Mouse (Mus musculus) limb, embryonic 10.5 days (tissue): ENCODE data around the gene Zxdc. TPM values are rescaled to one million over a fixed set of nuclear protein-coding genes. Genes with fewer than 3 reads are reported as not detected.

Experiments used
- DNase-seq: peaks from one replicate; pipeline ENCODE4 v3.0.0-alpha.2; 2017; ENCODE audit warnings: low spot score
- H3K27ac ChIP-seq: fragments of 300-500 bp; sonication (generic); 2 replicates; pipeline ENCODE4 v1.5.1; 2016; ENCODE audit warnings: mild to moderate bottlenecking
- H3K27me3 ChIP-seq: fragments of 300-500 bp; sonication (generic); 2 replicates; pipeline ENCODE4 v1.6.1; 2016; ENCODE audit warnings: low read depth, mild to moderate bottlenecking; ENCODE audit not compliant: poor library complexity, severe bottlenecking
- H3K36me3 ChIP-seq: fragments of 300-500 bp; sonication (generic); 2 replicates; pipeline ENCODE4 v1.6.1; 2016; ENCODE audit warnings: mild to moderate bottlenecking, moderate library complexity
- H3K4me1 ChIP-seq: fragments of 300-500 bp; sonication (generic); 2 replicates; pipeline ENCODE4 v1.6.1; 2016
- H3K4me3 ChIP-seq: fragments of 300-500 bp; sonication (generic); 2 replicates; pipeline ENCODE4 v1.5.1; 2016; ENCODE audit warnings: mild to moderate bottlenecking, moderate library complexity
- H3K9me3 ChIP-seq: fragments of 300-500 bp; sonication (generic); replicated peaks from 2 replicates; pipeline ENCODE4 v1.6.1; 2016; ENCODE audit warnings: mild to moderate bottlenecking
- WGBS: fragments of 180-500 bp; shearing (Covaris S2); methylation state at CpG from one replicate; pipeline ENCODE4 v1.1.7; 2016; 5-methylcytosine and 5-hydroxymethylcytosine counted together
- polyA plus RNA-seq: library from polyadenylated mRNA; unstranded; fragments of >200 nt; fragmentation: Nextera tagmentation; extraction: Ambion mirVana; gene quantifications from 2 replicates; pipeline ENCODE4 v1.2.1, GENCODE M21; 2016

Zxdc gene
- polyA plus RNA-seq, 1 experiment from 2014 or later, result 6.4 TPM

DNA sequence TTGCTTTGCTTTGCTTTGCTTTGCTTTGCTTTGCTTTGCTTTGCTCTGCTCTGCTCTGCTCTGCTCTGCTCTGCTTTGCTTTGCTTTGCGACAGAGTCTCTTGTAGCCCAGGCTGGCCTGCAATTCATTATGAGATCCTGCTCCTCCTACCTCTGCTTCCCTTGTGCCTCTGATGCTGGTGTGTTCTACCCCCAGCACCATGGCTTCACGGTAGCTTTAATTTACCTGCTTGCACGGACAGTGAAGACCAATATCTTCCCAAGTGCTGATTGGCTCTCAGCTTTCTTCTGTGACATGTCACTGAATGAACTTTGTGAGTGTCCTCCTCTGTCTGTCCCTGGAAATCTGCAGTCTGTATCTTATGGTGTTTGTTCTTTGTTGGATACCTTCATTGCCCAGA lies 67.7 kb downstream of the Zxdc start:
- WGBS, result 87% methylated on average over 3 of the region's 3 CpGs
- Histone ChIP-seq H3K9me3 (no peaks in the 10 kb centered on the region), H3K27ac (no peak overlapping the region), H3K36me3 (no peaks in the 10 kb centered on the region), H3K4me3 (no peak overlapping the region), H3K4me1 (no peaks in the 10 kb centered on the region), H3K27me3 (no peaks in the 10 kb centered on the region)
- DNase-seq, result no peak

DNA sequence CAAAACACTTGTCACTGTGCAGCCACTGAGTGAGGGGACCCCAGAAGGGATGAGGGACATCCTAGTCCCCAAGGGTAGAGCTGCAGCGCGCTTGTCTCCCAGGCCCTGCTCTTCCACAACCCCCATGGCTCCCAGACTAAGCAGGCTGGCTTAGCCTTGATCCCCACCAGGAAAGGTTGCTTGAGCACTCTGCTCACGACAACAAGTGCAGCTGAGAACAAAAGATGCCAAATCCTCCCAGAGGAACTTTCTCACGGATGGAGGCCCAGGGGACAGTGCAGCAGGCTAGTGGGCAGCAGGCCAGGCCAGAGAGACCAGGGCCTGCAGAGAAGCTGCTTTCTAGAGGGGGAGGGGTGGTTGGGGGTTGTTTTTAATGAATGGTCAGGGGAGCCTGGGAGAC lies 77.6 kb downstream of the Zxdc start:
- H3K36me3 ChIP-seq, result no peaks in the 10 kb centered on the region
- WGBS, result 62% methylated on average over 4 of the region's 4 CpGs
- no peak overlapping the region for H3K27ac ChIP-seq
- no peaks in the 10 kb centered on the region for H3K9me3 ChIP-seq
- H3K27me3 ChIP-seq, result no peaks in the 10 kb centered on the region
- H3K4me3 ChIP-seq, result no peak overlapping the region
- H3K4me1 ChIP-seq, result no peaks in the 10 kb centered on the region
- DNase-seq, result no peak

- H3K4me1 ChIP-seq, result 0 out of 2 replicates have a peak, but pooled peaks cover 4% of the 10 kb centered on the region
- no peaks in the 10 kb centered on the region for H3K9me3 ChIP-seq
- no peaks in the 10 kb centered on the region for H3K36me3 ChIP-seq
- no peak overlapping the region for H3K4me3 ChIP-seq
- H3K27me3 ChIP-seq, result no peaks in the 10 kb centered on the region
- H3K27ac ChIP-seq, result no peak overlapping the region
- DNase-seq, result peak; percentile 72
- 33% methylated on average over 7 of the region's 7 CpGs for WGBS
Observed at GRCm38 (mm10) chr6:90450179-90450578, 80.9 kb downstream of the Zxdc start.

GRCm38 (mm10) chr6:90450697-90451096 lies 81.4 kb downstream of the Zxdc start:
- WGBS, result 69% methylated on average over 5 of the region's 5 CpGs
- Histone ChIP-seq H3K36me3 (no peaks in the 10 kb centered on the region), H3K9me3 (no peaks in the 10 kb centered on the region), H3K4me1 (0 out of 2 replicates have a peak, but pooled peaks cover 4% of the 10 kb centered on the region), H3K27ac (no peak overlapping the region), H3K4me3 (no peak overlapping the region), H3K27me3 (no peaks in the 10 kb centered on the region)
- no peak for DNase-seq

GRCm38 (mm10) chr6:90451512-90451911 lies 82.2 kb downstream of the Zxdc start:
- Histone ChIP-seq H3K9me3 (no peaks in the 10 kb centered on the region), H3K4me3 (no peak overlapping the region), H3K4me1 (0 out of 2 replicates have a peak, but pooled peaks cover 4% of the 10 kb centered on the region), H3K36me3 (no peaks in the 10 kb centered on the region), H3K27me3 (no peaks in the 10 kb centered on the region), H3K27ac (no peak overlapping the region)
- DNase-seq, result no peak
- 87% methylated on average over 5 of the region's 5 CpGs for WGBS

DNA sequence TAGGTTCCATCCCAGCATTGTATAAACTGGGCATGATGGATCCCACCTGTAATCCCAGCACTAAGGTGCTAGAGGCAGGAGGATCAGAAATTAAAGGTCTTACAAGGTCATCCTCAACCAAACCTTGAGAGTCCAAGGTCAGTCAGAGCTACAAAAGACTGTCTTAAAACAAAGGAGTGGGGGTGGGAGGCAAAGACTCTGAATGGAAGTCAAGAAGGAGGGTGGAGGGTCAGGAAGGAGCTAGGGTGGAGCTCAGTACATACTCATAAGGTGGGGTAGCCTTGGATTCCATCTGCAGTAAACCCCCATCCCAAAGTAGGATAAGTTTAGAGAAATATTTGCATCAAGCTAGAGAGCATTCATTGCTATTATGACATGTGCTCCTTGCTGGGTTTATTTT lies 83.3 kb downstream of the Zxdc start:
- H3K36me3 ChIP-seq, result no peaks in the 10 kb centered on the region
- no peak overlapping the region for H3K27ac ChIP-seq
- H3K4me1 ChIP-seq, result 0 out of 2 replicates have a peak, but pooled peaks cover 4% of the 10 kb centered on the region
- H3K4me3 ChIP-seq, result no peak overlapping the region
- H3K9me3 ChIP-seq, result no peaks in the 10 kb centered on the region
- H3K27me3 ChIP-seq, result no peaks in the 10 kb centered on the region
- no peak for DNase-seq

Other genes with a start within 250 kb of the Zxdc start
- not detected in 2 replicates for gene Vmn1r51, start 246.9 kb upstream of the Zxdc start, polyA plus RNA-seq
- gene Vmn1r52, start 194.7 kb upstream of the Zxdc start, polyA plus RNA-seq, result not detected in 2 replicates
- gene V1ra8, start 166.7 kb upstream of the Zxdc start, polyA plus RNA-seq, result not detected in 2 replicates
- not detected in 2 replicates for gene Vmn1r53, start 145.1 kb upstream of the Zxdc start, polyA plus RNA-seq
- not detected in 2 replicates for gene Vmn1r54, start 123.2 kb upstream of the Zxdc start, polyA plus RNA-seq
- not detected in 2 replicates for gene BC048671, start 68.3 kb upstream of the Zxdc start, polyA plus RNA-seq
- 0.09 TPM in 1 of 2 replicates, not detected in the other for gene Chst13, start 44.3 kb upstream of the Zxdc start, polyA plus RNA-seq
- gene Uroc1, start 36.2 kb upstream of the Zxdc start, polyA plus RNA-seq, result 0.15 and 0.16 TPM in 2 replicates
- 0.30 and 0.64 TPM in 2 replicates for gene Cfap100, start 59.3 kb downstream of the Zxdc start, polyA plus RNA-seq
- gene Klf15, start 93.1 kb downstream of the Zxdc start, polyA plus RNA-seq, result 4.3 and 7.5 TPM in 2 replicates
- 1.6 and 1.7 TPM in 2 replicates for gene Aldh1l1, start 116.9 kb downstream of the Zxdc start, polyA plus RNA-seq
- gene Slc41a3, start 235.2 kb downstream of the Zxdc start, polyA plus RNA-seq, result 1.6 and 2.4 TPM in 2 replicates